Mouse (Mus musculus): Measurements from ENCODE around the gene Rnaseh2c.
A peak's percentile ranks its signal among the peaks of the same experiment; 100 is the strongest.

The Rnaseh2c gene

GRCm38 (mm10) chr19:5575336-5575735, 26.3 kb upstream of the Rnaseh2c start:
- DNase-seq (ENCODE audit: low spot score in 2 of 2): no peak

- DNase-seq (ENCODE audit: low spot score in 2 of 2): no peak
These were observed 21.7 kb upstream of the Rnaseh2c start for GRCm38 (mm10) chr19:5579971-5580370.

- DNase-seq (ENCODE audit: low spot score in 2 of 2): no peak
These were observed 20.9 kb upstream of the Rnaseh2c start for GRCm38 (mm10) chr19:5580776-5581175.

- no peak for DNase-seq (ENCODE audit: low spot score in 2 of 2)
These were observed 19.7 kb upstream of the Rnaseh2c start for GRCm38 (mm10) chr19:5581995-5582394.

- DNase-seq (ENCODE audit: low spot score in 2 of 2): no peak
These were observed 12.5 kb upstream of the Rnaseh2c start for GRCm38 (mm10) chr19:5589159-5589558.

GRCm38 (mm10) chr19:5591888-5592287, 9.8 kb upstream of the Rnaseh2c start:
- DNase-seq (ENCODE audit: low spot score in 2 of 2): no peak

GRCm38 (mm10) chr19:5599224-5599623, 2.4 kb upstream of the Rnaseh2c start:
- DNase-seq (ENCODE audit: low spot score in 2 of 2): no peak

GRCm38 (mm10) chr19:5603664-5604063, 2.0 kb downstream of the Rnaseh2c start:
- DNase-seq (ENCODE audit: low spot score in 2 of 2): no peak

GRCm38 (mm10) chr19:5605126-5605525, 3.5 kb downstream of the Rnaseh2c start:
- DNase-seq (ENCODE audit: low spot score in 2 of 2): no peak

- DNase-seq (ENCODE audit: low spot score in 2 of 2): no peak
These were observed 4.5 kb downstream of the Rnaseh2c start for GRCm38 (mm10) chr19:5606196-5606595.

- no peak for DNase-seq (ENCODE audit: low spot score in 2 of 2)
These were observed 6.2 kb downstream of the Rnaseh2c start for GRCm38 (mm10) chr19:5607705-5608410.

- DNase-seq (ENCODE audit: low spot score in 2 of 2): no peak
These were observed 7.0 kb downstream of the Rnaseh2c start for GRCm38 (mm10) chr19:5608707-5609106.

- no peak for DNase-seq (ENCODE audit: low spot score in 2 of 2)
These were observed 7.5 kb downstream of the Rnaseh2c start for GRCm38 (mm10) chr19:5609171-5609546.

- DNase-seq (ENCODE audit: low spot score in 2 of 2): peak; percentile 76 to 91
These were observed 8.1 kb downstream of the Rnaseh2c start, which contains the start of gene Kat5 for GRCm38 (mm10) chr19:5609547-5610404. Gene Kat5, minus strand, starts transcription at chr19:5610237.

- no peak for DNase-seq (ENCODE audit: low spot score in 2 of 2)
These were observed 10.3 kb downstream of the Rnaseh2c start for GRCm38 (mm10) chr19:5611973-5612372.

- no peak for DNase-seq (ENCODE audit: low spot score in 2 of 2)
These were observed 11.2 kb downstream of the Rnaseh2c start for GRCm38 (mm10) chr19:5612762-5613411.

GRCm38 (mm10) chr19:5614953-5615352, 13.3 kb downstream of the Rnaseh2c start:
- DNase-seq (ENCODE audit: low spot score in 2 of 2): no peak

- DNase-seq (ENCODE audit: low spot score in 2 of 2): no peak
These were observed 18.3 kb downstream of the Rnaseh2c start for GRCm38 (mm10) chr19:5620007-5620406.

- DNase-seq (ENCODE audit: low spot score in 2 of 2): no peak
These were observed 20.2 kb downstream of the Rnaseh2c start for GRCm38 (mm10) chr19:5621884-5622283.

GRCm38 (mm10) chr19:5625311-5625710, 23.6 kb downstream of the Rnaseh2c start:
- DNase-seq (ENCODE audit: low spot score in 2 of 2): no peak

GRCm38 (mm10) chr19:5629907-5630306, 28.2 kb downstream of the Rnaseh2c start:
- DNase-seq (ENCODE audit: low spot score in 2 of 2): no peak

GRCm38 (mm10) chr19:5632120-5632519, 30.4 kb downstream of the Rnaseh2c start:
- no peak for DNase-seq (ENCODE audit: low spot score in 2 of 2)

Measured in cerebellum, postnatal 4 days (tissue).